Mouse (Mus musculus): ENCODE results near the gene Chmp5.

- no peak for TF ChIP-seq POLR2AphosphoS5 (IDR thresholded peaks at IDR 0.05; ENCODE audit: insufficient replicate concordance, low read depth, low read length)
- TF ChIP-seq CTCF (IDR thresholded peaks at IDR 0.05; ENCODE audit: low read depth, low read length), result peak; percentile 44; the same call in 1 of the 2 replicates
Observed at GRCm38 (mm10) chr4:40953521-40953920, 5.3 kb downstream of the Chmp5 start.
